Mouse (Mus musculus) MEL (cell line): Measurements from ENCODE around the gene Prdm16.

Experiments
- CHD2 ChIP-seq: IDR thresholded peaks from 2 replicates; pipeline ENCODE4 v1.6.1; 2011; ENCODE audit warnings: low read length, improper control_type of control experiment
- CTCF ChIP-seq, 3 experiments: IDR thresholded peaks in 2 of 3; conservative IDR thresholded peaks in 1 of 3; 2 replicates each; pipeline ENCODE4 v1.5.1; 2011 to 2012; ENCODE audit warnings: low read length in 3 of 3, low read depth in 2 of 3, mild to moderate bottlenecking in 2 of 3, improper control_type of control experiment in 1 of 3, inconsistent platforms in 1 of 3, mixed read lengths in 1 of 3, moderate library complexity in 1 of 3; ENCODE audit not compliant: control insufficient read depth in 1 of 3, insufficient read depth in 1 of 3, poor library complexity in 1 of 3, severe bottlenecking in 1 of 3
- E2F4 ChIP-seq: IDR thresholded peaks from 2 replicates; pipeline ENCODE4 v1.6.1; 2011; ENCODE audit warnings: low read depth, low read length, improper control_type of control experiment, borderline replicate concordance
- EP300 ChIP-seq, 2 experiments: IDR thresholded peaks; 2 replicates each; pipeline ENCODE4 v1.6.1; 2011; ENCODE audit warnings: improper control_type of control experiment in 2 of 2, low read length in 2 of 2, low read depth in 1 of 2, mild to moderate bottlenecking in 1 of 2
- ETS1 ChIP-seq: IDR thresholded peaks from 2 replicates; pipeline ENCODE4 v1.6.1; 2012; ENCODE audit warnings: low read depth, mild to moderate bottlenecking, inconsistent platforms, low read length, improper control_type of control experiment, moderate library complexity
- JUND ChIP-seq: IDR thresholded peaks from 2 replicates; pipeline ENCODE4 v1.6.1; 2011; ENCODE audit warnings: low read depth, mild to moderate bottlenecking, improper control_type of control experiment, low read length
- KAT2A ChIP-seq: conservative IDR thresholded peaks from 2 replicates; pipeline ENCODE4 v1.6.1; 2012; ENCODE audit warnings: low read depth, low read length, improper control_type of control experiment, inconsistent platforms
- MYC ChIP-seq: IDR thresholded peaks from 2 replicates; pipeline ENCODE4 v1.6.1; 2011; ENCODE audit warnings: low read depth, mild to moderate bottlenecking, low read length, improper control_type of control experiment, moderate library complexity
- POLR2A ChIP-seq, 2 experiments: IDR thresholded peaks; 2 replicates each; pipeline ENCODE4 v1.6.1; 2011 to 2012; ENCODE audit warnings: low read length in 2 of 2, mild to moderate bottlenecking in 2 of 2, control low read depth in 1 of 2, improper control_type of control experiment in 1 of 2, low read depth in 1 of 2, moderate library complexity in 1 of 2; ENCODE audit not compliant: control insufficient read depth in 1 of 2, insufficient read depth in 1 of 2, poor library complexity in 1 of 2
- TAL1 ChIP-seq: IDR thresholded peaks from 2 replicates; pipeline ENCODE4 v1.6.1; 2012; ENCODE audit warnings: mild to moderate bottlenecking, inconsistent platforms, low read length, moderate library complexity, mixed read lengths
- ZC3H11A ChIP-seq: IDR thresholded peaks from 2 replicates; pipeline ENCODE4 v1.6.1; 2012; ENCODE audit warnings: low read depth, mild to moderate bottlenecking, inconsistent platforms, low read length, improper control_type of control experiment

DNA sequence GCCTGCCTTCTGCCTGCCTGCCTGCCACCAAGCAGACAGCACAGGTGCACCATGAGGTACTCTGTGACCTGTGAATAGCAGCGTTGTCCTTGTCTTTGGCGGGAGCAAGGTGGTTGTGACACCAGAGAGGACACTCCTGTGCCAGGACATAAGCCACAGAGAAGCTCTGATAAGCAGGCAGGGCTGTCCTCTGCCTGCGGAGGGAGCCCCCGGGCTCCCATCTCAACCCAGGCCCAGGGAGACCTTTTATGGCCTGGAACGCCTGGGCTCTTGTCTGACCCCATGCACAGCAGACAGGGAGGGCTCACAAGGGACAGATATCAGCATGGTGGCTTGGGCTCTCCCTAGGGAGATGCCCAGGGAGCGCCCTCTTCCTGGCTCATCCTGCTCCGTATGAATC lies 118.7 kb downstream of the Prdm16 start:
- TF ChIP-seq CTCF (IDR thresholded peaks at IDR 0.05 in 2 of 3, conservative IDR thresholded peaks at IDR 0.05 in 1 of 3; ENCODE audit: control insufficient read depth in 1 of 3, insufficient read depth in 1 of 3, low read depth in 2 of 3, low read length in 3 of 3, poor library complexity in 1 of 3, severe bottlenecking in 1 of 3), result no peak
- no peak for TF ChIP-seq POLR2A (IDR thresholded peaks at IDR 0.05; ENCODE audit: control insufficient read depth in 1 of 2, insufficient read depth in 1 of 2, low read depth in 1 of 2, low read length in 2 of 2, poor library complexity in 1 of 2)
- no peak for TF ChIP-seq MYC
- TF ChIP-seq ETS1, result no peak
- TF ChIP-seq TAL1, result no peak
- no peak for TF ChIP-seq KAT2A
- TF ChIP-seq EP300 (IDR thresholded peaks at IDR 0.05; ENCODE audit: low read depth in 1 of 2, low read length in 2 of 2), result no peak
- no peak for TF ChIP-seq CHD2
- TF ChIP-seq ZC3H11A, result no peak
- no peak for TF ChIP-seq JUND
- TF ChIP-seq E2F4, result no peak
